Mouse (Mus musculus) heart, adult 2 months (tissue): ENCODE measurements at regions not wholly inside any gene's neighbourhood (a gene's known extent, or its start where the extent isn't known, plus 50 kb on each side); places are given as distances from the start of the nearest gene placed in this dataset.

Experiments
- CTCF ChIP-seq: fragments of 200-600 bp; IDR thresholded peaks from 2 replicates; pipeline ENCODE4 v1.8.1; 2022; ENCODE audit warnings: antibody characterized with exemption, mild to moderate bottlenecking, moderate library complexity
- EP300 ChIP-seq: fragments of 200-500 bp; IDR thresholded peaks from 2 replicates; pipeline ENCODE4 v1.6.1; 2011; ENCODE audit warnings: low read depth, low read length, control low read depth; ENCODE audit not compliant: insufficient read depth

GRCm38 (mm10) chr4:55711500-55712341 is 179.5 kb upstream of the Klf4 start:
- TF ChIP-seq EP300 (no peak), CTCF (no peak)
